Mouse (Mus musculus): ENCODE measurements around the gene Emilin3.

The Emilin3 gene

GRCm38 (mm10) chr2:160916714-160917113 lies 4.6 kb upstream of the Emilin3 start:
- no peak for DNase-seq (ENCODE audit: low read depth, low spot score)

GRCm38 (mm10) chr2:160915821-160916610 lies 3.9 kb upstream of the Emilin3 start:
- DNase-seq (ENCODE audit: low read depth, low spot score) = no peak

- DNase-seq (ENCODE audit: low read depth, low spot score) = no peak
Observed at GRCm38 (mm10) chr2:160914656-160915055, 2.5 kb upstream of the Emilin3 start.

- DNase-seq (ENCODE audit: low read depth, low spot score) = peak; percentile 35
Observed at GRCm38 (mm10) chr2:160911558-160912201, 448 bp downstream of the Emilin3 start.

- DNase-seq (ENCODE audit: low read depth, low spot score) = no peak
Observed at GRCm38 (mm10) chr2:160910633-160911032, 1.5 kb downstream of the Emilin3 start.

- no peak for DNase-seq (ENCODE audit: low read depth, low spot score)
Observed at GRCm38 (mm10) chr2:160908607-160909006, 3.5 kb downstream of the Emilin3 start.

- no peak for DNase-seq (ENCODE audit: low read depth, low spot score)
Observed at GRCm38 (mm10) chr2:160906101-160906500, 6.0 kb downstream of the Emilin3 start.

- no peak for DNase-seq (ENCODE audit: low read depth, low spot score)
Observed at GRCm38 (mm10) chr2:160905301-160905700, 6.8 kb downstream of the Emilin3 start.

GRCm38 (mm10) chr2:160901656-160902412 lies 10.3 kb downstream of the Emilin3 start:
- DNase-seq (ENCODE audit: low read depth, low spot score) = no peak

- no peak for DNase-seq (ENCODE audit: low read depth, low spot score)
Observed at GRCm38 (mm10) chr2:160891697-160892096, 20.4 kb downstream of the Emilin3 start.

GRCm38 (mm10) chr2:160891045-160891444 lies 21.1 kb downstream of the Emilin3 start:
- no peak for DNase-seq (ENCODE audit: low read depth, low spot score)

GRCm38 (mm10) chr2:160887859-160888258 lies 24.3 kb downstream of the Emilin3 start:
- peak; percentile 85 for DNase-seq (ENCODE audit: low read depth, low spot score)

- DNase-seq (ENCODE audit: low read depth, low spot score) = peak; percentile 85
Observed at GRCm38 (mm10) chr2:160887284-160887683, 24.8 kb downstream of the Emilin3 start.

- DNase-seq (ENCODE audit: low read depth, low spot score) = no peak
Observed at GRCm38 (mm10) chr2:160886221-160886620, 25.9 kb downstream of the Emilin3 start.

GRCm38 (mm10) chr2:160884830-160885229 lies 27.3 kb downstream of the Emilin3 start:
- DNase-seq (ENCODE audit: low read depth, low spot score) = peak; percentile 71

GRCm38 (mm10) chr2:160883912-160884311 lies 28.2 kb downstream of the Emilin3 start:
- DNase-seq (ENCODE audit: low read depth, low spot score) = no peak

GRCm38 (mm10) chr2:160882436-160882835 lies 29.7 kb downstream of the Emilin3 start:
- no peak for DNase-seq (ENCODE audit: low read depth, low spot score)

GRCm38 (mm10) chr2:160881462-160882101 lies 30.5 kb downstream of the Emilin3 start:
- no peak for DNase-seq (ENCODE audit: low read depth, low spot score)

- DNase-seq (ENCODE audit: low read depth, low spot score) = no peak
Observed at GRCm38 (mm10) chr2:160880453-160881195, 31.5 kb downstream of the Emilin3 start, which contains the start of gene Lpin3. TSS of gene Lpin3 (plus strand) at chr2:160880670.

- peak; percentile 71 for DNase-seq (ENCODE audit: low read depth, low spot score)
Observed at GRCm38 (mm10) chr2:160876115-160876514, 36.0 kb downstream of the Emilin3 start.
